ENCODE assay signal across 8 mouse cellular contexts in genomic region chr19:56029428-56030281, GRCm38 (mm10).
DNase-seq lines count a peak whose midpoint lies in the region; ATAC-seq and TF ChIP-seq lines count a peak whose summit lies in the region.

No protein-coding gene starts in this region.

- H3K27me3 ChIP-seq in lung, embryonic 14.5 days (ENCODE audit: insufficient read depth, low read length), result no peaks in the 10 kb centered on the region
- no peaks in the 10 kb centered on the region for H3K27me3 ChIP-seq in midbrain, embryonic 12.5 days

- ATAC-seq in lung, embryonic 14.5 days (ENCODE audit: insufficient read depth), result peak; percentile 82
- peak; percentile 10 to 37; a peak in 1 of 4 replicates for ATAC-seq in hematopoietic stem cell, adult 5-6 weeks (replicated peaks in 1 of 2; ENCODE audit: insufficient read depth in 1 of 2, low FRiP score in 2 of 2, low TSS enrichment in 1 of 2, low read depth in 1 of 2, poor library complexity in 2 of 2, severe bottlenecking in 2 of 2)
- ATAC-seq in midbrain, embryonic 12.5 days (ENCODE audit: low FRiP score, low read depth), result peak; percentile 86

- no peak overlapping the region for H3K4me3 ChIP-seq in lung, embryonic 14.5 days (ENCODE audit: low read depth, low read length)
- no peak overlapping the region for H3K4me3 ChIP-seq in midbrain, embryonic 12.5 days

- no peaks in the 10 kb centered on the region for H3K36me3 ChIP-seq in lung, embryonic 14.5 days (ENCODE audit: insufficient read depth)
- no peaks in the 10 kb centered on the region for H3K36me3 ChIP-seq in midbrain, embryonic 12.5 days

- TF ChIP-seq CTCF in lung, embryonic 14.5 days (IDR thresholded peaks at IDR 0.05; ENCODE audit: low read depth), result no peak

- peak; percentile 69 for DNase-seq in lung, embryonic 14.5 days
- DNase-seq in lung, adult 18-20 months, result no peak
- peak; percentile 76 for DNase-seq in embryo, embryonic 11 days
- DNase-seq in layer of hippocampus, adult 9-10 months (ENCODE audit: low spot score), result peak; percentile 31
- peak; percentile 22 for DNase-seq in telencephalon, adult 2 months (ENCODE audit: low read depth, low spot score)
- no peak for DNase-seq in natural killer cell, adult 2 months (ENCODE audit: low spot score in 2 of 2)

- H3K4me2 ChIP-seq in lung, embryonic 14.5 days, result 0 out of 2 replicates have a peak overlapping the region, but pooled peaks have one; percentile 20
- H3K4me2 ChIP-seq in midbrain, embryonic 12.5 days (replicated peaks), result peak overlapping the region; percentile 0

- H3K27ac ChIP-seq in lung, embryonic 14.5 days (ENCODE audit: low read depth), result peak overlapping the region; percentile 81
- H3K27ac ChIP-seq in midbrain, embryonic 12.5 days (replicated peaks), result peak overlapping the region; percentile 81

- no peaks in the 10 kb centered on the region for H3K9me3 ChIP-seq in lung, embryonic 14.5 days (ENCODE audit: low read depth, low read length)
- H3K9me3 ChIP-seq in midbrain, embryonic 12.5 days, result peaks cover 17% of the 10 kb centered on the region; the same call in 1 of the 2 replicates

- H3K9ac ChIP-seq in lung, embryonic 14.5 days, result peak overlapping the region; percentile 32; the same call in 1 of the 2 replicates
- H3K9ac ChIP-seq in midbrain, embryonic 12.5 days (replicated peaks), result peak overlapping the region; percentile 29; the same call in 1 of the 2 replicates

- peaks cover 6% of the 10 kb centered on the region; the same call in 1 of the 2 replicates for H3K4me1 ChIP-seq in lung, embryonic 14.5 days (ENCODE audit: insufficient read depth)
- peaks cover 21% of the 10 kb centered on the region for H3K4me1 ChIP-seq in midbrain, embryonic 12.5 days

- 18% methylated on average over 21 of the region's 21 CpGs for WGBS in lung, embryonic 14.5 days
- WGBS in midbrain, embryonic 12.5 days, result 9% methylated on average over 21 of the region's 21 CpGs

Comparison
In these comparisons a context has a peak if more than half of its experiments do, and no peak if none do; other contexts are left out.
1. DNase-seq: peak in lung, embryonic 14.5 days (single experiment), embryo, embryonic 11 days (single experiment), layer of hippocampus, adult 9-10 months (single experiment) and telencephalon, adult 2 months (single experiment); none in lung, adult 18-20 months (0 of 2) and natural killer cell, adult 2 months (0 of 2).
2. ATAC-seq: peak in every context shown above with its lines; median percentile 86 in midbrain, embryonic 12.5 days; 82 in lung, embryonic 14.5 days; 24 in hematopoietic stem cell, adult 5-6 weeks.